ENCODE assay signal across 8 mouse cellular contexts in genomic region chr4:40852249-40852781, GRCm38 (mm10). TPM values are rescaled to one million over a fixed set of nuclear protein-coding genes. Genes with fewer than 3 reads are reported as not detected.
DNase-seq lines count a peak whose midpoint lies in the region; ATAC-seq and TF ChIP-seq lines count a peak whose summit lies in the region.

No protein-coding gene starts in this region.

- WGBS in embryonic facial prominence, embryonic 12.5 days: 27% methylated on average over 5 of the region's 5 CpGs
- 41% methylated on average over 5 of the region's 5 CpGs for WGBS in limb, embryonic 12.5 days
- WGBS in olfactory bulb, adult 2 months: 55% methylated on average over 5 of the region's 5 CpGs

- peaks cover 66% of the 10 kb centered on the region for H3K4me1 ChIP-seq in megakaryocyte, embryonic 14.5 days
- H3K4me1 ChIP-seq in embryonic facial prominence, embryonic 12.5 days: peaks cover 29% of the 10 kb centered on the region
- peaks cover 35% of the 10 kb centered on the region for H3K4me1 ChIP-seq in limb, embryonic 12.5 days (replicated peaks)
- H3K4me1 ChIP-seq in olfactory bulb, adult 2 months (ENCODE audit: control insufficient read depth, insufficient read depth, low read length): peaks cover 7% of the 10 kb centered on the region

- peak; percentile 62 to 65 for DNase-seq in heart, postnatal 14 days
- DNase-seq in right cerebral cortex, postnatal 14 days: no peak

- intact Hi-C loops in heart, postnatal 14 days (cut with DNase I): loop anchor here (2.0 to 5.0 kb wide), 2 partner anchors 35 to 78 kb away; no protein-coding TSS in a partner anchor

- no peak for TF ChIP-seq POLR2A in olfactory bulb, adult 2 months (IDR thresholded peaks at IDR 0.05; ENCODE audit: insufficient read depth, low read depth, low read length)

- H3K27me3 ChIP-seq in megakaryocyte, embryonic 14.5 days (replicated peaks): no peaks in the 10 kb centered on the region
- H3K27me3 ChIP-seq in embryonic facial prominence, embryonic 12.5 days: no peaks in the 10 kb centered on the region
- H3K27me3 ChIP-seq in limb, embryonic 12.5 days: no peaks in the 10 kb centered on the region

- H3K9ac ChIP-seq in embryonic facial prominence, embryonic 12.5 days: peak overlapping the region; percentile 82
- H3K9ac ChIP-seq in limb, embryonic 12.5 days (replicated peaks): peak overlapping the region; percentile 87

- peak overlapping the region; percentile 95; the same call in 1 of the 2 replicates for H3K27ac ChIP-seq in embryonic facial prominence, embryonic 12.5 days
- H3K27ac ChIP-seq in limb, embryonic 12.5 days: peak overlapping the region; percentile 5; the same call in 1 of the 2 replicates
- H3K27ac ChIP-seq in olfactory bulb, adult 2 months (ENCODE audit: insufficient read depth, low read depth, low read length): no peak overlapping the region

- TF ChIP-seq CTCF in olfactory bulb, adult 2 months (IDR thresholded peaks at IDR 0.05; ENCODE audit: insufficient read depth, low read depth, low read length): no peak

- no peak for ATAC-seq in megakaryocyte, adult 5-6 weeks (ENCODE audit: poor library complexity, severe bottlenecking)
- ATAC-seq in embryonic facial prominence, embryonic 12.5 days (ENCODE audit: insufficient number of reproducible peaks, insufficient read depth, low FRiP score, low TSS enrichment): no peak
- no peak for ATAC-seq in limb, embryonic 12.5 days (ENCODE audit: insufficient number of reproducible peaks, insufficient read depth, low FRiP score, low TSS enrichment, low read depth)
- ATAC-seq in activated CD4-positive, CD25-positive, alpha-beta regulatory T cell, adult 4 months: no peak

- peak overlapping the region; percentile 84 for H3K4me2 ChIP-seq in embryonic facial prominence, embryonic 12.5 days (replicated peaks)
- H3K4me2 ChIP-seq in limb, embryonic 12.5 days: peak overlapping the region; percentile 88

- no peaks in the 10 kb centered on the region for H3K9me3 ChIP-seq in megakaryocyte, embryonic 14.5 days
- H3K9me3 ChIP-seq in embryonic facial prominence, embryonic 12.5 days: no peaks in the 10 kb centered on the region
- no peaks in the 10 kb centered on the region for H3K9me3 ChIP-seq in limb, embryonic 12.5 days

- peaks cover 43% of the 10 kb centered on the region for H3K36me3 ChIP-seq in megakaryocyte, embryonic 14.5 days (replicated peaks; ENCODE audit: low read length)
- no peaks in the 10 kb centered on the region for H3K36me3 ChIP-seq in embryonic facial prominence, embryonic 12.5 days
- no peaks in the 10 kb centered on the region for H3K36me3 ChIP-seq in limb, embryonic 12.5 days

- peak overlapping the region; percentile 99 for H3K4me3 ChIP-seq in megakaryocyte, embryonic 14.5 days (replicated peaks)
- peak overlapping the region; percentile 70 for H3K4me3 ChIP-seq in embryonic facial prominence, embryonic 12.5 days
- peak overlapping the region; percentile 75 for H3K4me3 ChIP-seq in limb, embryonic 12.5 days (replicated peaks)
- peak overlapping the region; percentile 10; the same call in 1 of the 2 replicates for H3K4me3 ChIP-seq in olfactory bulb, adult 2 months (ENCODE audit: insufficient read depth, low read depth, low read length)

RNA-seq across cellular contexts. Expression of gene B4galt1, which starts 1.5 kb away (rescaled TPM):
- 43.8 and 101 TPM in 2 replicates for polyA plus RNA-seq in megakaryocyte, embryonic 14.5 days (2012; ENCODE audit: insufficient read depth, low replicate concordance)
- 75.4 and 79.4 TPM in 2 replicates for total RNA-seq in megakaryocyte, adult 5-6 weeks (2015)
- total RNA-seq in megakaryocyte, adult 5-6 weeks (2017): 46.4 and 57.4 TPM in 2 replicates
- 34.4 and 37.9 TPM in 2 replicates for polyA plus RNA-seq in embryonic facial prominence, embryonic 12.5 days (2016; fragmentation: Nextera tagmentation; extraction: Ambion mirVana)
- 10 to 100 TPM; 65.7 to 70.3 TPM for total RNA-seq in heart, postnatal 14 days (2021)
- 32.9 and 37.4 TPM in 2 replicates for polyA plus RNA-seq in limb, embryonic 12.5 days (2016; fragmentation: Nextera tagmentation; extraction: Ambion mirVana)
- polyA plus RNA-seq in olfactory bulb, adult 2 months (2012; ENCODE audit: insufficient read depth, insufficient read length, low replicate concordance, missing spikeins): not detected in 2 replicates
- polyA plus RNA-seq in activated CD4-positive, CD25-positive, alpha-beta regulatory T cell, adult 4 months (2017; shearing (Covaris generic)): 10 to 100 TPM; 58.7 to 75.3 TPM

Comparison
In these comparisons a context has a peak if more than half of its experiments do, and no peak if none do; other contexts are left out.
1. H3K4me3 ChIP-seq: peak in every context shown above with its lines; median percentile 99 in megakaryocyte, embryonic 14.5 days; 75 in limb, embryonic 12.5 days; 70 in embryonic facial prominence, embryonic 12.5 days; 10 in olfactory bulb, adult 2 months.